Mouse (Mus musculus): Measurements from ENCODE around the gene Kri1.
"Not testable (repeated sequence)": the region's sequence is repeated elsewhere in the genome, so short reads cannot be mapped to it uniquely, and the experiment has no call there.

The Kri1 gene

GRCm38 (mm10) chr9:21287571-21288402 is at the start of gene Kri1:
TSS of gene Kri1 (minus strand) at chr9:21287969.
- peak; percentile 98 for DNase-seq (ENCODE audit: low read depth, low spot score)

GRCm38 (mm10) chr9:21336491-21336890 is 48.7 kb upstream of the Kri1 start:
- DNase-seq (ENCODE audit: low read depth, low spot score), result no peak

GRCm38 (mm10) chr9:21335391-21335790 is 47.6 kb upstream of the Kri1 start:
- DNase-seq (ENCODE audit: low read depth, low spot score), result no peak

GRCm38 (mm10) chr9:21334747-21335146 is 47.0 kb upstream of the Kri1 start:
- DNase-seq (ENCODE audit: low read depth, low spot score), result no peak

- DNase-seq (ENCODE audit: low read depth, low spot score), result no peak
Measured at GRCm38 (mm10) chr9:21333523-21333922, 45.8 kb upstream of the Kri1 start.

- no peak for DNase-seq (ENCODE audit: low read depth, low spot score)
Measured at GRCm38 (mm10) chr9:21332161-21333061, 44.6 kb upstream of the Kri1 start.

DNA sequence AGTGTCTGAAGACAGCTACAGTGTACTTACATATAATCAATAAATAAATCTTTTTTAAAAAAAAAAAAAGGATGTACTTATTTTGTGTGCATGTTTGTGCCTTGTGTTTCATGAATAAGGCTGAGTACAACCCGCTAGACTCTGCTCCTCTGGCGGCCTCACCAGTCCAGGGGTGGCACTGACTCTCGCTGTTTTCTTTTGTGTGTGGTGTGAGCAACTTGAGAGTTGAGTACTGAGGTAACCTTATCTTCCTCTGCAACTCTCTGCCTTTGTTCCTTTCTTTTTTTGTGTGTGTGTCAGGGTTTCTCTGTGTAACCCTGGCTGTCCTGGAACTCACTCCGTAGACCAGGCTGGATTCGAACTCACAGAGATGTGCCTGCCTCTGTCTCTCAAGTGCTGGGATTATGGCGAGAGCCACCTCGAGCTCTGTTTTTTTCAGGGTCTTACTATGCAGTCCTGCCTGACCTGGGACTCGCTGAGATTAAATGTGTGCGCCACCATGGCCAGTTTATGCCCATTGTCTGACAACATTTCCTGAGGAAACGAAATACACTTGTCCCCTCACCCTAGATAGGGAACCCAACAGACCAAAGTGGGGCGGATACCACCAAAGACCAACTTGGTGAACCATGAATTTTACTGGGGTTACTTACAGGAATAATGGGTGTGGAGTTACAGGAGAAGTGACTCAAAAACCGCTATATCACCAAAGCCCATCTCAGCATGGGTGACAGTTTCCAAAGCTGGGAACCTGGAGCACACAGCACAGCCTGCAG is 43.8 kb upstream of the Kri1 start:
- DNase-seq (ENCODE audit: low read depth, low spot score), result no peak

DNA sequence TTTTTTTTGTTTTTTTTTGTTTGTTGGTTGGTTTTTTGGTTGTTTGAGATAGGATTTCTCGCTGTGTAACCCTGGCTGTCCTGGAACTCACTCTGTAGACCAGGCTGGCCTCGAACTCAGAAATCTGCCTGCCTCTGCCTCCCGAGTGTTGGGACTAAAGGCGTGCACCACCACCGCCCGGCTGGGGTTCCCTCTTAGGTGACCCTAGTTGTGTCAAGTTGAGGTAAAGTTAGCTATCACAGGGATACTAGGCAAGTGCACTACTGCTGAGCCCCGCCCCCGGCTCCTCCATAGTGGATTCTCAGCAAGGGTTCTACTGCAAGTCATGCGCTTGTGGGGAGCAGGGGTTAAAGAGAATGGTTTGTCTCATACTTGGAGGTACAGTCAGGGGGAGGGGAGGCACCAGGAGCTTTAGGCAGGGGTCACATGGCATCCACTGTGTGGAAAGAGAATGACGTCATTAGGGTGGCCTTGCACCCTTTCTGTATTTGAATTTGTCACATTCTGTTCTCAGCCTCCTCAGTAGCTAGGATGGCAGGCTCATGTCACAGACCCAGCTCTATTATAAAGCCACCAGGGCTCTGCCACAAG is 42.0 kb upstream of the Kri1 start:
- no peak for DNase-seq (ENCODE audit: low read depth, low spot score)

DNA sequence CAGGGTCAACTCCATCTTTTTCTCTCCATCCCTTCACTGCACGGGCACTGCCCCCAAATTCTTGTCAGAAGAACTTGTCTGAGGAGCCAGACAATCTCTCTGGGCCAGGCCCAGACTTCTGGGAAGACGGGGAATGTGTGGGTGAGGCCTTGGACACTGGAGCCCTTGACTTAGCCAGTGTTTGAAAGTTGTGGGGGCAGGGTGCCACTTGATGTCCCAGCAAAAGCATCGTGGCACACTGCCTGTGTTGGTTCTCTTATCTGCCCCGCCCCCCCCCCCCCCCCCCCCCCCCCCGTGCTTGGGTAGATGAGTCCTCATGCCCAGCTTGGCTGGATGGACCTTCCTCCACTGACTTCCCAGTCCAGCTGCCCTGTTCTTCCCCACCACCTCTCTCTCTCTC is 41.3 kb upstream of the Kri1 start:
- DNase-seq (ENCODE audit: low read depth, low spot score), result peak; percentile 67

- DNase-seq (ENCODE audit: low read depth, low spot score), result no peak
Measured at GRCm38 (mm10) chr9:21328041-21328440, 40.3 kb upstream of the Kri1 start.

- no peak for DNase-seq (ENCODE audit: low read depth, low spot score)
Measured at GRCm38 (mm10) chr9:21327569-21327968, 39.8 kb upstream of the Kri1 start.

GRCm38 (mm10) chr9:21324269-21324668 is 36.5 kb upstream of the Kri1 start:
- no peak for DNase-seq (ENCODE audit: low read depth, low spot score)

GRCm38 (mm10) chr9:21322917-21323297 is 35.1 kb upstream of the Kri1 start:
- not testable (repeated sequence) for DNase-seq (ENCODE audit: low read depth, low spot score)

- no peak for DNase-seq (ENCODE audit: low read depth, low spot score)
Measured at GRCm38 (mm10) chr9:21322211-21322916, 34.6 kb upstream of the Kri1 start.

- DNase-seq (ENCODE audit: low read depth, low spot score), result no peak
Measured at GRCm38 (mm10) chr9:21321513-21321835, 33.7 kb upstream of the Kri1 start.

DNA sequence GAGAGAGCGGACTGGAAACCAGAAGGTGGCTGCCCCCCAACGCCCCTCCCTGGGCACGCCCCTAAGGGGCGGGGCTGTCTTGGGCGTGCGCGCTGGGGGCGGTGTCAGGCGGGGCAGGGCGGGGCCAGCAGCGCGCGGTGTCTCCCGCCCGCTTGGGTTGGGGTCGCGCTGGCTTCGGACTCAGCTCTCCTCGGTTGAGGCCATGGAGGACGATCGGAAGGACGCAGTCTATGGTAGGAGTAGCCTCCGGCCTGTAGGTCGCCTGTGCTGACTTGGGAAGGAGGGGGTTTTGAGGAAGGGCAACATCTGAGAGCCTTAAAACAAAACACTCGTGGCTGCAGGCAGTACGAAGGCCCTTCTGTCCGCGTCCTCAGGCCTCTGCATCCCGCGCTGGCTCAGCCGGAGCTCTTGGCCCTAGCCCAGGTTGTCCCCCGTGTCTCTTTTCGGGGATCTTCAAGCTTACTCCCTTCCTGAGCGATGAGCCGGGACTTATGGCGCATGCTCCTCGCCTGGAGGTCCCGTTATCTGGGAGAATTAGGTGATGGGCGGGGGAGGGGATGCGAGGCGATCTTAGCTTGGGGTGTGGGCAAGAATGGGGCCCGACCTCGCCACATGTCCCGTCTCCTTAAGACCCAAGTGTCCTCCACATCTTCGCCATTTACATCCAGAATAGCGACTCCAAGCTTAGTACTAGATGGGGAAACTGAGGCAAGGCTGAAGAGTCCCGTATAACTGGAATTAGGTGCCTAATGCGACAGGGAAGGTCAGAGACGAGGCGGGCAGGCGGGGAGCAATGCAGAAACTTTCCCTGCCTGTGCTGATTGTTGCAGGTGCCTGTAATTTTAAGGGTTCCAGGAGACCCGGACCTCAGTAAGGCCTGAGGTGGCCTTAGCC is 33.1 kb upstream of the Kri1 start, which contains the start of gene Slc44a2:
Slc44a2 (plus strand) TSS at position 80 of the 894 bp plus-strand sequence.
- DNase-seq (ENCODE audit: low read depth, low spot score), result peak; percentile 57

DNA sequence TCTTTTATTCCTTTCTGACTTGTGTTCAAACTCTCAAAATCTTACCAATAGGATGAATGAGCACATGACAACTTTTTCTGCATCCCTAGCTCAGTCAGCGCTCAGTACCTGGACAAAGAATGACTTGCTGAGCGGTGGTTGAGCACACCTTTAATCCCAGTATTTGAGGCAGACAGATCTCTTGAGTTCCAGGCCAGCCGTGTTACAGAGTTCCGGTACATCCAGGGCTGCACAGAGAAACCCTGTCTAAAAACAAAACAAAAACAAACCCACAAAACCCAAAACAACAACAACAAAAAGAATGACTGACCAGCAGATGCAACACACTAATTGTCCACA is 32.5 kb upstream of the Kri1 start:
- DNase-seq (ENCODE audit: low read depth, low spot score), result no peak

GRCm38 (mm10) chr9:21319503-21319902 is 31.7 kb upstream of the Kri1 start:
- no peak for DNase-seq (ENCODE audit: low read depth, low spot score)

GRCm38 (mm10) chr9:21318792-21319191 is 31.0 kb upstream of the Kri1 start:
- DNase-seq (ENCODE audit: low read depth, low spot score), result no peak

- no peak for DNase-seq (ENCODE audit: low read depth, low spot score)
Measured at GRCm38 (mm10) chr9:21316696-21317095, 28.9 kb upstream of the Kri1 start.
